In genomic region chr15:85657441-85657989, GRCm38 (mm10) we compare ENCODE assay signal across 9 mouse cellular contexts.
A peak's percentile ranks its signal among the peaks of the same experiment; 100 is the strongest.
DNase-seq lines count a peak whose midpoint lies in the region; ATAC-seq and TF ChIP-seq lines count a peak whose summit lies in the region.
"Had no signal": no experiment of that assay in that cellular context is flagged by ENCODE, and none has a peak within 500 bp of the region (broad histone marks: within the 10 kb centered on the region; RNA-seq: fewer than 3 reads in every experiment).

No protein-coding gene starts in this region.

- H3K4me2 ChIP-seq in heart, embryonic 12.5 days = no peak overlapping the region
- peak overlapping the region; percentile 41 for H3K4me2 ChIP-seq in heart, postnatal 0 days (ENCODE audit: low read depth, low read length)
- H3K4me2 ChIP-seq: limb, embryonic 12.5 days had no signal

- 9% methylated on average over 8 of the region's 8 CpGs for WGBS in heart, adult 2 months
- WGBS in heart, embryonic 12.5 days = 61% methylated on average over 8 of the region's 8 CpGs
- 46% methylated on average over 8 of the region's 8 CpGs for WGBS in heart, postnatal 0 days

- peak overlapping the region; percentile 100 for H3K27ac ChIP-seq in heart, adult 2 months
- H3K27ac ChIP-seq in heart, embryonic 12.5 days (ENCODE audit: poor library complexity, severe bottlenecking) = no peak overlapping the region
- peak overlapping the region; percentile 67 for H3K27ac ChIP-seq in heart, postnatal 0 days (ENCODE audit: low read depth)
- H3K27ac ChIP-seq: limb, embryonic 12.5 days had no signal

- no peaks in the 10 kb centered on the region for H3K27me3 ChIP-seq in heart, adult 2 months (ENCODE audit: control insufficient read depth, insufficient read depth, low read length)
- peaks cover 39% of the 10 kb centered on the region for H3K27me3 ChIP-seq in heart, embryonic 12.5 days (replicated peaks)
- no peaks in the 10 kb centered on the region for H3K27me3 ChIP-seq in heart, postnatal 0 days (ENCODE audit: control insufficient read depth, insufficient read depth, low read length)

- H3K79me2 ChIP-seq in heart, adult 2 months (replicated peaks; ENCODE audit: control insufficient read depth, insufficient read depth, low read length) = peaks cover 10% of the 10 kb centered on the region

- peaks cover 7% of the 10 kb centered on the region for H3K36me3 ChIP-seq in heart, adult 2 months (ENCODE audit: control insufficient read depth, insufficient read depth, low read length)
- no peaks in the 10 kb centered on the region for H3K36me3 ChIP-seq in heart, embryonic 12.5 days
- H3K36me3 ChIP-seq in heart, postnatal 0 days (replicated peaks; ENCODE audit: control insufficient read depth, insufficient read depth, low read length) = peaks cover 14% of the 10 kb centered on the region; the same call in 1 of the 2 replicates

- no peaks in the 10 kb centered on the region for H3K9me3 ChIP-seq in heart, embryonic 12.5 days (replicated peaks)
- no peaks in the 10 kb centered on the region for H3K9me3 ChIP-seq in heart, postnatal 0 days (replicated peaks; ENCODE audit: control insufficient read depth, low read length)
- H3K9me3 ChIP-seq: limb, embryonic 12.5 days had no signal

- peak; percentile 56 for TF ChIP-seq POLR2A in heart, adult 2 months (IDR thresholded peaks at IDR 0.05; ENCODE audit: insufficient read depth, low read depth, low read length)

- TF ChIP-seq CTCF in heart, adult 2 months (IDR thresholded peaks at IDR 0.05) = no peak
- no peak for TF ChIP-seq CTCF in heart, postnatal 0 days (IDR thresholded peaks at IDR 0.05; ENCODE audit: low read depth)

- TF ChIP-seq EP300 in heart, adult 2 months (IDR thresholded peaks at IDR 0.05; ENCODE audit: insufficient read depth, low read depth, low read length) = no peak
- TF ChIP-seq EP300 in heart, postnatal 0 days (IDR thresholded peaks at IDR 0.05; ENCODE audit: low read depth) = no peak

- intact Hi-C loops in heart, adult 2 months (cut with DNase I) = loop anchor here (1.0 to 10.0 kb wide), 2 partner anchors 10 to 47 kb away; no protein-coding TSS in a partner anchor

- peaks cover 22% of the 10 kb centered on the region for H3K4me1 ChIP-seq in heart, adult 2 months (ENCODE audit: control insufficient read depth, insufficient read depth, low read length)
- H3K4me1 ChIP-seq in heart, embryonic 12.5 days (replicated peaks) = peaks cover 26% of the 10 kb centered on the region
- peaks cover 13% of the 10 kb centered on the region; the same call in 1 of the 2 replicates for H3K4me1 ChIP-seq in heart, postnatal 0 days (ENCODE audit: control insufficient read depth, insufficient read depth)

- peak overlapping the region; percentile 46 for H3K4me3 ChIP-seq in heart, adult 2 months
- no peak overlapping the region for H3K4me3 ChIP-seq in heart, embryonic 12.5 days
- no peak overlapping the region for H3K4me3 ChIP-seq in heart, postnatal 0 days (ENCODE audit: low read depth, low read length)
- H3K4me3 ChIP-seq: limb, embryonic 12.5 days had no signal

- peak overlapping the region; percentile 70 for H3K9ac ChIP-seq in heart, adult 2 months (ENCODE audit: low read depth, low read length)
- H3K9ac ChIP-seq in heart, embryonic 12.5 days = no peak overlapping the region
- peak overlapping the region; percentile 31; the same call in 1 of the 2 replicates for H3K9ac ChIP-seq in heart, postnatal 0 days (replicated peaks; ENCODE audit: low read depth, low read length)
- H3K9ac ChIP-seq: limb, embryonic 12.5 days had no signal

- DNase-seq in heart, adult 2 months = peak; percentile 54 to 80
- DNase-seq in 3T3-L1 (ENCODE audit: low read depth, low spot score) = peak; percentile 45
- no peak for DNase-seq in heart, postnatal 0 days (ENCODE audit: low spot score)
- no peak for DNase-seq in T-cell, adult 2 months (ENCODE audit: low spot score)
- no peak for DNase-seq in thymus, adult 18-20 months

- ATAC-seq in heart, embryonic 12.5 days (ENCODE audit: insufficient number of reproducible peaks, low FRiP score) = no peak
- peak; percentile 38 for ATAC-seq in activated CD4-positive, CD25-positive, alpha-beta regulatory T cell, adult 4 months
- no peak for ATAC-seq in heart, postnatal 0 days (ENCODE audit: insufficient read depth, low read depth)
- ATAC-seq in megakaryocyte-erythroid progenitor cell, adult 5-6 weeks (replicated peaks; ENCODE audit: low FRiP score, low TSS enrichment, poor library complexity, severe bottlenecking) = peak; percentile 62

Comparison
In these comparisons a context has a peak if more than half of its experiments do, and no peak if none do; other contexts are left out.
1. DNase-seq: peak in heart, adult 2 months (2 of 2) and 3T3-L1 (single experiment); none in heart, postnatal 0 days (single experiment), T-cell, adult 2 months (single experiment) and thymus, adult 18-20 months (0 of 2).
2. ATAC-seq: peak in activated CD4-positive, CD25-positive, alpha-beta regulatory T cell, adult 4 months (single experiment) and megakaryocyte-erythroid progenitor cell, adult 5-6 weeks (single experiment); none in heart, embryonic 12.5 days (single experiment) and heart, postnatal 0 days (single experiment).